Comparison of ENCODE assay signal across 19 mouse cellular contexts in genomic region chr4:93444666-93445065, GRCm38 (mm10).
DNase-seq lines count a peak whose midpoint lies in the region; ATAC-seq lines count a peak whose summit lies in the region.
"Had no signal": no experiment of that assay in that cellular context is flagged by ENCODE, and none has a peak within 500 bp of the region (broad histone marks: within the 10 kb centered on the region; RNA-seq: fewer than 3 reads in every experiment).

No protein-coding gene starts in this region.

- ATAC-seq in granulocyte monocyte progenitor cell, adult 5-6 weeks (replicated peaks; ENCODE audit: poor library complexity, severe bottlenecking) = peak; percentile 40
- ATAC-seq in megakaryocyte, adult 5-6 weeks (ENCODE audit: poor library complexity, severe bottlenecking) = peak; percentile 63
- 0 out of 2 replicates have a peak, but pooled peaks have one; percentile 40 for ATAC-seq in monocyte, adult 5-6 weeks (replicated peaks; ENCODE audit: insufficient number of reproducible peaks, low FRiP score, low TSS enrichment, poor library complexity, severe bottlenecking)
- no peak for ATAC-seq in hindbrain, embryonic 14.5 days (ENCODE audit: low FRiP score)
- ATAC-seq: forebrain, embryonic 13.5 days; forebrain, embryonic 15.5 days had no signal

- H3K9me3 ChIP-seq in hindbrain, embryonic 14.5 days (ENCODE audit: control insufficient read depth, low read length) = no peaks in the 10 kb centered on the region
- H3K9me3 ChIP-seq: embryonic facial prominence, embryonic 10.5 days; embryonic facial prominence, embryonic 12.5 days; forebrain, embryonic 13.5 days; forebrain, embryonic 15.5 days had no signal

- no peak overlapping the region for H3K4me2 ChIP-seq in hindbrain, embryonic 14.5 days (replicated peaks)
- H3K4me2 ChIP-seq: embryonic facial prominence, embryonic 12.5 days; forebrain, embryonic 13.5 days; forebrain, embryonic 15.5 days had no signal

- H3K4me1 ChIP-seq in hindbrain, embryonic 14.5 days (replicated peaks; ENCODE audit: control insufficient read depth, insufficient read depth, low read length) = no peaks in the 10 kb centered on the region
- H3K4me1 ChIP-seq: embryonic facial prominence, embryonic 10.5 days; embryonic facial prominence, embryonic 12.5 days; forebrain, embryonic 13.5 days; forebrain, embryonic 15.5 days had no signal

- no peaks in the 10 kb centered on the region for H3K27me3 ChIP-seq in hindbrain, embryonic 14.5 days (ENCODE audit: control insufficient read depth, insufficient read depth, low read length)
- H3K27me3 ChIP-seq: embryonic facial prominence, embryonic 12.5 days; forebrain, embryonic 13.5 days; forebrain, embryonic 15.5 days had no signal

- H3K36me3 ChIP-seq in hindbrain, embryonic 14.5 days (replicated peaks; ENCODE audit: control insufficient read depth, insufficient read depth) = no peaks in the 10 kb centered on the region
- H3K36me3 ChIP-seq: embryonic facial prominence, embryonic 10.5 days; embryonic facial prominence, embryonic 12.5 days; forebrain, embryonic 15.5 days had no signal

- DNase-seq in gastrocnemius, postnatal 4 days (ENCODE audit: low spot score in 2 of 2) = no peak
- DNase-seq in yolk sac, embryonic 10.5 days (ENCODE audit: low spot score) = no peak
- DNase-seq in hindbrain, embryonic 14.5 days (ENCODE audit: low spot score) = no peak
- DNase-seq: adrenal gland, adult 2 months; adrenal gland, postnatal 10 days; adrenal gland, postnatal 25 days; cerebellum, adult 11 months; cerebellum, adult 18-20 months; cerebellum, adult 8-10 months; cerebellum, adult 9-11 months; cerebellum, postnatal 14 days; cerebellum, postnatal 36 days had no signal

- no peak overlapping the region for H3K4me3 ChIP-seq in hindbrain, embryonic 14.5 days (replicated peaks; ENCODE audit: low read length)
- H3K4me3 ChIP-seq: embryonic facial prominence, embryonic 10.5 days; embryonic facial prominence, embryonic 12.5 days; forebrain, embryonic 13.5 days; forebrain, embryonic 15.5 days had no signal

- no peak overlapping the region for H3K27ac ChIP-seq in hindbrain, embryonic 14.5 days
- H3K27ac ChIP-seq: embryonic facial prominence, embryonic 10.5 days; embryonic facial prominence, embryonic 12.5 days; forebrain, embryonic 13.5 days; forebrain, embryonic 15.5 days had no signal

- no peak overlapping the region for H3K9ac ChIP-seq in hindbrain, embryonic 14.5 days
- H3K9ac ChIP-seq: embryonic facial prominence, embryonic 12.5 days; forebrain, embryonic 13.5 days; forebrain, embryonic 15.5 days had no signal
